Mouse (Mus musculus) C2C12 (cell line): ENCODE measurements at regions not wholly inside any gene's neighbourhood (a gene's known extent, or its start where the extent isn't known, plus 50 kb on each side); places are given as distances from the start of the nearest gene placed in this dataset.

ENCODE experiments used
- CEBPB ChIP-seq: IDR thresholded peaks from one replicate; pipeline ENCODE4 v1.6.1; 2011; ENCODE audit warnings: low read depth, mild to moderate bottlenecking, control low read depth, moderate library complexity
- CTCF ChIP-seq: IDR thresholded peaks from one replicate; pipeline ENCODE4 v1.5.1; 2011; ENCODE audit not compliant: control insufficient read depth, insufficient read depth, insufficient read length
- FOSL1 ChIP-seq: IDR thresholded peaks from one replicate; pipeline ENCODE4 v1.8.0; 2011; ENCODE audit warnings: mild to moderate bottlenecking, low read length; ENCODE audit not compliant: poor library complexity, insufficient read depth, severe bottlenecking
- MAX ChIP-seq: IDR thresholded peaks from one replicate; pipeline ENCODE4 v1.6.1; 2011; ENCODE audit warnings: mild to moderate bottlenecking, control low read depth
- MYOD1 ChIP-seq: IDR thresholded peaks from one replicate; pipeline ENCODE4 v1.6.1; 2011; ENCODE audit warnings: low read depth; ENCODE audit not compliant: control insufficient read depth, insufficient read length
- MYOG ChIP-seq: IDR thresholded peaks from one replicate; pipeline ENCODE4 v1.6.1; 2011; ENCODE audit not compliant: control insufficient read depth, insufficient read length; ENCODE audit errors: extremely low read depth
- USF1 ChIP-seq: IDR thresholded peaks from one replicate; pipeline ENCODE4 v1.6.1; 2011; ENCODE audit warnings: low read depth, mild to moderate bottlenecking, control low read depth, moderate library complexity

DNA sequence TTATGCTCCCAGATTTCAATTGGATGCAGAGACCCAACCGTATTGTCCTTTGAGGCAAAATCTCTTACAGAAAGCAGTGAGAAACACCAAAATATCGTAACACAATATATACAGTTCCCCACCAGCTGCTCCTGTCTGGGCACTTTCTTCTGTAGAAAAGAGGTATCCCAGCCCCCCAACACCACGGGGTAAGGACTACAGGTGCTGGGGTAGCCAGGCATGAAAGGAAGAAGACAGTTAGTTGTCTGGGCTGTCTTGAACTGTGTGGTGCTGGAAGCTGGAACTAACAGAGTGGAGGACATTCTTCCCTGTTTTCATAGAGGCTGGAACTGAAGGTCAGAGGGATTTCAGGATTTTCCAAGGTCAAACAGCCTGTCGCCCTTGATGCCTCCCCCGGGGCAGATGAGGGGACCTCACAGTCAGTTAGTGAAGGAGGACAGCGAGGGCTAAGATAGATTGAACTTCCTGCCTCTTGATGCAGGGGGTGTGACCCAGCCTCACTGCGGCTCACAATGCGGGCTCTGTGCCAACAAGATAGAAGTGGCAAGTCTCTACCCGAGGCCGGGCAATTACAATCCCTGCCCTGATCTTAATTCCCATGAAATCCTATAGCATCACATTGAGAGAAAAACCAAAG, 96.6 kb upstream of the Atp1a1 start:
- TF ChIP-seq CTCF (no peak), USF1 (no peak), MAX (no peak), CEBPB (no peak), MYOG (no peak), FOSL1 (no peak), MYOD1 (no peak)
